Mouse (Mus musculus) intestine, embryonic 14.5 days (tissue): ENCODE measurements around the gene Dmrta2. TPM values are rescaled to one million over a fixed set of nuclear protein-coding genes. Genes with fewer than 3 reads are reported as not detected.

ENCODE experiments used
- ATAC-seq: fragments of 200-750 bp; cut with Nextera tagmentation; replicated peaks from 2 replicates; pipeline ENCODE4 v1.8.0; 2017; ENCODE audit warnings: low read depth, moderate number of reproducible peaks, moderate TSS enrichment, moderate library complexity; ENCODE audit not compliant: low FRiP score, low TSS enrichment
- DNase-seq: peaks from one replicate; pipeline ENCODE4 v3.0.0-alpha.2; 2018; ENCODE audit warnings: low spot score
- H3K27ac ChIP-seq: fragments of 300-500 bp; sonication (generic); 2 replicates; pipeline ENCODE4 v1.5.1; 2014; ENCODE audit warnings: low read depth, mild to moderate bottlenecking, control low read depth
- H3K27me3 ChIP-seq: fragments of 300-500 bp; sonication (generic); replicated peaks from 2 replicates; pipeline ENCODE4 v1.6.1; 2014; ENCODE audit warnings: low read length, control low read depth; ENCODE audit not compliant: control insufficient read depth, insufficient read depth
- H3K36me3 ChIP-seq: fragments of 300-500 bp; sonication (generic); 2 replicates; pipeline ENCODE4 v1.6.1; 2014; ENCODE audit warnings: low read length, control low read depth; ENCODE audit not compliant: control insufficient read depth, insufficient read depth
- H3K4me1 ChIP-seq: fragments of 300-500 bp; sonication (generic); replicated peaks from 2 replicates; pipeline ENCODE4 v1.6.1; 2014; ENCODE audit warnings: low read length, control low read depth, mixed read lengths; ENCODE audit not compliant: control insufficient read depth, insufficient read depth
- H3K4me2 ChIP-seq: fragments of 300-500 bp; sonication (generic); 2 replicates; pipeline ENCODE4 v1.6.1; 2014; ENCODE audit warnings: low read length
- H3K4me3 ChIP-seq: fragments of 300-500 bp; sonication (generic); 2 replicates; pipeline ENCODE4 v1.5.1; 2014; ENCODE audit warnings: low read depth, low read length, control low read depth, mixed read lengths
- H3K9ac ChIP-seq: fragments of 300-500 bp; sonication (generic); 2 replicates; pipeline ENCODE4 v1.6.1; 2014; ENCODE audit warnings: mild to moderate bottlenecking, low read length
- H3K9me3 ChIP-seq: fragments of 300-500 bp; sonication (generic); 2 replicates; pipeline ENCODE4 v1.6.1; 2016; ENCODE audit warnings: low read length, control low read depth; ENCODE audit not compliant: control insufficient read depth
- WGBS: fragments of 180-500 bp; shearing (Covaris S2); extraction: QIAGEN DNeasy Blood & Tissue Kit; methylation state at CpG from one replicate; pipeline ENCODE4 v1.1.7; 2014; 5-methylcytosine and 5-hydroxymethylcytosine counted together
- polyA plus RNA-seq: library from polyadenylated mRNA; unstranded; fragments of >200 nt; fragmentation: Nextera tagmentation; extraction: Ambion mirVana; gene quantifications from 2 replicates; pipeline ENCODE4 v1.2.1, GENCODE M21; 2014

Gene Dmrta2
- polyA plus RNA-seq, 1 experiment from 2014 or later: 0.05 TPM

- Histone ChIP-seq H3K4me3 (no peak overlapping the region), H3K4me2 (no peak overlapping the region), H3K9ac (no peak overlapping the region), H3K9me3 (no peaks in the 10 kb centered on the region), H3K4me1 (peaks cover 14% of the 10 kb centered on the region; the same call in 1 of the 2 replicates), H3K27me3 (peaks cover 100% of the 10 kb centered on the region), H3K27ac (no peak overlapping the region), H3K36me3 (no peaks in the 10 kb centered on the region)
- ATAC-seq (no peak), DNase-seq (peak; percentile 81)
- WGBS: 2% methylated on average over 34 of the region's 34 CpGs
Measured at GRCm38 (mm10) chr4:109976273-109977147, 1.3 kb upstream of the Dmrta2 start.

GRCm38 (mm10) chr4:109978068-109978857 is 410 bp downstream of the Dmrta2 start:
- H3K9me3 ChIP-seq: no peaks in the 10 kb centered on the region
- no peak overlapping the region for H3K27ac ChIP-seq
- under 1% methylated on average over 55 of the region's 56 CpGs for WGBS
- H3K9ac ChIP-seq: no peak overlapping the region
- peaks cover 100% of the 10 kb centered on the region for H3K27me3 ChIP-seq
- peak; percentile 67 for DNase-seq
- peak; percentile 28 for ATAC-seq
- peaks cover 17% of the 10 kb centered on the region; the same call in 1 of the 2 replicates for H3K4me1 ChIP-seq
- peak overlapping the region; percentile 49 for H3K4me2 ChIP-seq
- H3K36me3 ChIP-seq: no peaks in the 10 kb centered on the region
- H3K4me3 ChIP-seq: peak overlapping the region; percentile 27

- no peak overlapping the region for H3K27ac ChIP-seq
- H3K4me3 ChIP-seq: no peak overlapping the region
- H3K4me2 ChIP-seq: peak overlapping the region; percentile 49; the same call in 1 of the 2 replicates
- no peaks in the 10 kb centered on the region for H3K9me3 ChIP-seq
- DNase-seq: peak; percentile 61
- H3K4me1 ChIP-seq: peaks cover 17% of the 10 kb centered on the region; the same call in 1 of the 2 replicates
- ATAC-seq: no peak
- 3% methylated on average over 9 of the region's 9 CpGs for WGBS
- H3K9ac ChIP-seq: no peak overlapping the region
- peaks cover 100% of the 10 kb centered on the region for H3K27me3 ChIP-seq
- no peaks in the 10 kb centered on the region for H3K36me3 ChIP-seq
Measured at GRCm38 (mm10) chr4:109978858-109979340, 1.0 kb downstream of the Dmrta2 start.

GRCm38 (mm10) chr4:109979461-109980320 is 1.8 kb downstream of the Dmrta2 start:
- H3K27me3 ChIP-seq: peaks cover 100% of the 10 kb centered on the region
- no peaks in the 10 kb centered on the region for H3K36me3 ChIP-seq
- peak; percentile 79 for DNase-seq
- no peak for ATAC-seq
- no peak overlapping the region for H3K9ac ChIP-seq
- 3% methylated on average over 65 of the region's 66 CpGs for WGBS
- no peaks in the 10 kb centered on the region for H3K9me3 ChIP-seq
- H3K27ac ChIP-seq: no peak overlapping the region
- H3K4me1 ChIP-seq: peaks cover 17% of the 10 kb centered on the region; the same call in 1 of the 2 replicates
- no peak overlapping the region for H3K4me2 ChIP-seq
- H3K4me3 ChIP-seq: no peak overlapping the region

DNA sequence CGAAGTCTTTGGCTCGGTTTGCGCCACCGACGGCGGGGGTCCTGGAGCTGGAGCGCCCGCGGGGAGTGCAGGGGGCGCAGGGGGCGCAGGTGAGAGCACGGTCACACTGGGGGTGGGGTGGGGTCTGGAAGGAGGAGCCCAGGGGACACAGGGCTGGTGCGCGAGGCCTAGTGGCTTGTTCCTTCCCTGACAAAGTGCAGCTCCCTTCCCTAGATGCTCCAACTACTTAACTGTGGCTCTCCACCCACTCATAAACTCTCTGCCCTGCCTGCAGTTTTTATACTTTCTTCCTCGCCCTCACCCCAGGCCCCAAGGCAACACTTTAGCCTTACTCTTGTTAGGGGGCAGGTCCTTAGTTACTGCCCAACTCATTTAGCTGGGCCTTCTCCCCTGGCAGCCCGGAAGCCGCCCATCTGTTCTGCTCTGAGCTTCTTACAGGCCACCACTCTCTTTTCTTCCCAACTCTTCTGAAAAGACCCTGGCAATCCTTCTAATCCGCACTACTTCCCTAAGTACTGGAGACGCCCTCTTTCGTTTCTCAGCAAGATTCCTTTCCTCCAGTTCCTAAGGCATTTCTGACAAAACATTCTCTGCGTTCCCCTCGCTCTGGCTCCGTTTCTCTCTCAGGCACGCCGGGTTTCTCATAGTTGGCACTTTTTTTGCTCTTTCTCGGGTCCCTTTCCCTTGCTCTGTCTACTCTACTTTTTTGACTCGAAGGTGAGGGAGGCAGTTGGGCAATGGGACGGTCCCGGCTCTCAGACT is 2.6 kb downstream of the Dmrta2 start:
- WGBS: 8% methylated on average over 27 of the region's 29 CpGs

DNA sequence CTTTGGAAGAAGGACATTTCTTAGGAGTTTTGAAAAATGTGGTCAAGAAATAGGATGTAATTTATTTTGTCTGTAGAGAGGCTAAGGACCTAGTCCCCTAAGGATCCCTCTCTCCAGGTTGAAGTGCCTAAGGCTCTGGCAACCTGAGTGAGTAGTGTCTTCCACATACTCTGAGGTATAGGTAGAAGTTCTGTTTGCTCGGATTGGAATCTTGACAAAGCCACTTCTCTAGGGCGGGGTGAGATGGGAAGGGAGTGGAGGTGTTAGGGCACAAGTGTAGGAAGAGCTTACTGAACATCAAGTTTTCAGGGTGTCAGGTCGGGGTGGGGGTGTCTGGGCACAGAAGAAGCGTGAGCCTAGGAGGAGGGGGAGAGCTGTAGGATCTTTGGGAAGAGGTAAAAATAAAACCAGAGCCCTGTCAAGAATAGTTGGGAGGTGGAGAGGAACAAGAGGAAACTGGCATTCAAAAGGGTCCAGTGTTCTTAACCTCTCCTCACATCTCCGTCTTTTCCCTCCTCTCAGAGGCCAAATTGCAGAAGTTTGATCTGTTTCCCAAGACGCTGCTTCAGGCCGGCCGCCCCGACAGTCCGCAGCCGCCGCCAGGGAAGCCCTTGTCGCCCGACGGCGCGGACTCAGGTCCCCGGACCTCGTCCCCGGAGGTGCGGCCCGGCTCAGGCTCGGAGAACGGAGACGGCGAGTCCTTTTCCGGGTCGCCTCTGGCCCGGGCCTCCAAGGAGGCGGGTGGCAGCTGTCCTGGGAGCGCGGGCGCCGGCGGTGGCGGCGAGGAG is 3.4 kb downstream of the Dmrta2 start:
- H3K27ac ChIP-seq: no peak overlapping the region
- DNase-seq (peak; percentile 63), ATAC-seq (no peak)
- H3K4me2 ChIP-seq: no peak overlapping the region
- peak overlapping the region; percentile 18; the same call in 1 of the 2 replicates for H3K4me3 ChIP-seq
- no peak overlapping the region for H3K9ac ChIP-seq
- no peaks in the 10 kb centered on the region for H3K36me3 ChIP-seq
- peaks cover 100% of the 10 kb centered on the region for H3K27me3 ChIP-seq
- 2% methylated on average over 37 of the region's 37 CpGs for WGBS
- peaks cover 17% of the 10 kb centered on the region; the same call in 1 of the 2 replicates for H3K4me1 ChIP-seq
- no peaks in the 10 kb centered on the region for H3K9me3 ChIP-seq

More for the DNA sequence above, 2.6 kb downstream of the Dmrta2 start:
- Histone ChIP-seq H3K27me3 (peaks cover 100% of the 10 kb centered on the region), H3K36me3 (no peaks in the 10 kb centered on the region), H3K27ac (no peak overlapping the region), H3K9me3 (no peaks in the 10 kb centered on the region), H3K4me3 (no peak overlapping the region), H3K4me2 (no peak overlapping the region), H3K9ac (no peak overlapping the region), H3K4me1 (peaks cover 17% of the 10 kb centered on the region; the same call in 1 of the 2 replicates)
- peak; percentile 67 for DNase-seq
- no peak for ATAC-seq
